Mouse (Mus musculus) hindbrain, postnatal 0 days (tissue): ENCODE measurements around the gene E130208F15Rik. TPM values are rescaled to one million over a fixed set of nuclear protein-coding genes. Genes with fewer than 3 reads are reported as not detected.

ENCODE experiments used
- ATAC-seq: fragments of 200-750 bp; cut with Nextera tagmentation; 2 replicates; pipeline ENCODE4 v1.8.0; 2017; ENCODE audit warnings: mild to moderate bottlenecking, moderate TSS enrichment, moderate library complexity
- DNase-seq: peaks from one replicate; pipeline ENCODE4 v3.0.0-alpha.2; 2015; ENCODE audit warnings: low spot score
- H3K27ac ChIP-seq: fragments of 300-500 bp; sonication (generic); 2 replicates; pipeline ENCODE4 v1.5.1; 2014; ENCODE audit warnings: mild to moderate bottlenecking
- H3K27me3 ChIP-seq: fragments of 300-500 bp; sonication (generic); 2 replicates; pipeline ENCODE4 v1.6.1; 2014; ENCODE audit warnings: low read length, mixed read lengths; ENCODE audit not compliant: insufficient read depth
- H3K36me3 ChIP-seq: fragments of 300-500 bp; sonication (generic); 2 replicates; pipeline ENCODE4 v1.6.1; 2014; ENCODE audit warnings: low read length, mixed read lengths; ENCODE audit not compliant: insufficient read depth
- H3K4me1 ChIP-seq: fragments of 300-500 bp; sonication (generic); 2 replicates; pipeline ENCODE4 v1.6.1; 2014; ENCODE audit warnings: antibody characterized with exemption, low read length, mixed read lengths; ENCODE audit not compliant: insufficient read depth
- H3K4me2 ChIP-seq: fragments of 300-500 bp; sonication (generic); 2 replicates; pipeline ENCODE4 v1.6.1; 2014; ENCODE audit warnings: low read depth, mild to moderate bottlenecking, low read length, moderate library complexity, mixed read lengths
- H3K4me3 ChIP-seq: fragments of 300-500 bp; sonication (generic); 2 replicates; pipeline ENCODE4 v1.5.1; 2014; ENCODE audit warnings: low read length
- H3K9ac ChIP-seq: fragments of 300-500 bp; sonication (generic); replicated peaks from 2 replicates; pipeline ENCODE4 v1.6.1; 2014; ENCODE audit warnings: mild to moderate bottlenecking, low read length, moderate library complexity, mixed read lengths
- H3K9me3 ChIP-seq: fragments of 300-500 bp; sonication (generic); 2 replicates; pipeline ENCODE4 v1.6.1; 2016; ENCODE audit warnings: low read length, mixed read lengths
- CTCF ChIP-seq: IDR thresholded peaks from 2 replicates; pipeline ENCODE4 v1.5.1; 2016; ENCODE audit warnings: antibody characterized with exemption, control low read depth, low read depth
- WGBS: fragments of 180-500 bp; shearing (Covaris S2); extraction: QIAGEN DNeasy Blood & Tissue Kit; methylation state at CpG from one replicate; pipeline ENCODE4 v1.1.7; 2014; 5-methylcytosine and 5-hydroxymethylcytosine counted together
- polyA plus RNA-seq: library from polyadenylated mRNA; unstranded; fragments of >200 nt; fragmentation: Nextera tagmentation; extraction: Ambion mirVana; gene quantifications from 2 replicates; pipeline ENCODE4 v1.2.1, GENCODE M21; 2015
- total RNA-seq: library from RNA; depleted of rRNA; stranded (reverse); fragments of >200 nt; gene quantifications from 2 replicates; pipeline ENCODE4 v1.2.3, GENCODE M21; 2014

Gene E130208F15Rik
- total and polyA plus RNA-seq, 2 experiments from 2014 or later, result 0.79 to 1.8 TPM

DNA sequence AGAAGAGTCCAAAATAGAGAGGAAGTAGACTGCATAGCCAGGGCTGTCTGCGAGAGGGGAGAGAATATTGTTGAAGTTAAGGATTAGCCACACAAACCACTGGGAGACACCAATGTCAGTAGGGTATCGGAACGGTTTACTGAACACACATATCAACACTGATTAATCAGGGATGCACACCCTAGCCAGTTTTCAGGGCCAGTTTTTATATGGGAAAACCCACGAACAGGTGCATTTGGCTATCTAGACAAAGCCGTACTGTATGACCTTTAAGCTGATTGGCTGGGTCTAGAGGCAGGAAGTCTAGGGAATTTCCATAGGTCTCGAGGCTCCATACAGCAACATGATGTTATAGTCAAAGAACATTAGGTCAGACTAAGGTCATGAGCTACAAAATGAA lies 1.3 kb downstream of the E130208F15Rik start:
- H3K27me3 ChIP-seq, result no peaks in the 10 kb centered on the region
- peak overlapping the region; percentile 85 for H3K27ac ChIP-seq
- ATAC-seq (no peak), DNase-seq (no peak)
- peaks cover 7% of the 10 kb centered on the region; the same call in 1 of the 2 replicates for H3K4me1 ChIP-seq
- H3K4me2 ChIP-seq, result peak overlapping the region; percentile 89
- WGBS, result 26% methylated on average over 6 of the region's 6 CpGs
- H3K9ac ChIP-seq, result peak overlapping the region; percentile 85; the same call in 1 of the 2 replicates
- H3K4me3 ChIP-seq, result peak overlapping the region; percentile 76
- 0 out of 2 replicates have a peak, but pooled peaks cover 2% of the 10 kb centered on the region for H3K9me3 ChIP-seq
- H3K36me3 ChIP-seq, result no peaks in the 10 kb centered on the region
- TF ChIP-seq CTCF, result no peak

DNA sequence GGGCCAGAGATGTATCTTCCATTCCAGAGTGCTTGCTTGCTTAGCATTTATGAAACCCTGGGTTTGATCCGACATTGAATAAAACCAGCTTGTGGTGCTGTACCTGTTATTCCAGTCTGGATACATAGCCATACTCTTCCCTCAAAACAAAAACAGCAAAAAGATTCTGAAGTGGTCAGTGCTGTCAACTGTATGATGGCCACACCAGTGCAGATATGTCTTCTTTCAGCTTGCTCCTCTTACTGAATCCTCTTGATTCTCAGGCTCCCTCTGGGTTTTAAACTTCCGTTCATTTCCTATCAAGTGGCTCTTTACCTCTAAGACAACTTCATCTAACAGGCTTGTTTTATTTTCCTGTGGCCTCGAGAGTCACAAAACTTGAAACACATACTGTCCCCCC lies 2.3 kb downstream of the E130208F15Rik start, which contains the start of gene Sdhaf1:
Gene Sdhaf1, minus strand, starts transcription at position 101 of the 400 bp plus-strand sequence.
- WGBS, result 82% methylated on average over 3 of the region's 3 CpGs
- Histone ChIP-seq H3K4me1 (peaks cover 7% of the 10 kb centered on the region; the same call in 1 of the 2 replicates), H3K4me3 (peak within 1 kb of the TSS; percentile 76), H3K27ac (peak within 1 kb of the TSS; percentile 85), H3K36me3 (no peaks in the 10 kb centered on the region), H3K4me2 (peak within 1 kb of the TSS; percentile 89), H3K9ac (peak within 1 kb of the TSS; percentile 85; the same call in 1 of the 2 replicates), H3K9me3 (0 out of 2 replicates have a peak, but pooled peaks cover 2% of the 10 kb centered on the region), H3K27me3 (no peaks in the 10 kb centered on the region)
- DNase-seq, result no peak
- TF ChIP-seq CTCF, result no peak
- no peak for ATAC-seq

DNA sequence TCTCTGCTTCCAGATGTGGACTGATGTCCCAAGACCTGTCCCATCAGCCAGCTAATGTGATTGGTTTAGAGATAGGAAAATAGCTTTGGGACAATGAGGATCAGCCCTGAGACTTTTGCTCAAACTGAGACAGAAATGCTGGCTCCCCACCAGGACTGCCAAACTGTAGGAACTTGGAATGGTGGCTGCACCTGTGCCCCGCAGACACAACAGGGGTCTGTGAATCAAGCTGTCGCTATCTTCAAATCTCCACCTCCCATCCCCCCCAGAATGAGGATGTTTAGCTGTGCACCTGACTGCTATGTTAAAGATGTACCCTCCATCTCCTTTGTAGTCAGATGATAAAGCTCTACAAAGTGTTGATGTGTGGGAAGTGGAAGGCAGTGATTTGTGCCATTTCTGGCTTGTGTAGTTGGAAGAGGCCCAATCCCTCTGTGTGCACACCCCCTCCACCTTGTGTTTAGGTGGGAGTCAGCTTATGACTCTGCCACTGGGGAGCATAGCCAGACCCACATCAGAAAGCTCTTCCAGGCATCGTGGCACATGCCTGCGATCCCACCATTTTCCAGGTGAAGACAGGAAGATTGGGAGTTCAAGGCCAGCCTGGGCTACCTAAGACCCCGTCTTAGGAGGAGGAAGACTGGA lies 2.9 kb downstream of the E130208F15Rik start:
- Histone ChIP-seq H3K4me1 (peaks cover 7% of the 10 kb centered on the region; the same call in 1 of the 2 replicates), H3K9ac (no peak overlapping the region), H3K4me2 (no peak overlapping the region), H3K4me3 (no peak overlapping the region), H3K27ac (no peak overlapping the region), H3K36me3 (no peaks in the 10 kb centered on the region), H3K9me3 (0 out of 2 replicates have a peak, but pooled peaks cover 2% of the 10 kb centered on the region), H3K27me3 (no peaks in the 10 kb centered on the region)
- WGBS, result 79% methylated on average over 5 of the region's 5 CpGs
- DNase-seq (no peak), ATAC-seq (no peak)
- no peak for TF ChIP-seq CTCF

DNA sequence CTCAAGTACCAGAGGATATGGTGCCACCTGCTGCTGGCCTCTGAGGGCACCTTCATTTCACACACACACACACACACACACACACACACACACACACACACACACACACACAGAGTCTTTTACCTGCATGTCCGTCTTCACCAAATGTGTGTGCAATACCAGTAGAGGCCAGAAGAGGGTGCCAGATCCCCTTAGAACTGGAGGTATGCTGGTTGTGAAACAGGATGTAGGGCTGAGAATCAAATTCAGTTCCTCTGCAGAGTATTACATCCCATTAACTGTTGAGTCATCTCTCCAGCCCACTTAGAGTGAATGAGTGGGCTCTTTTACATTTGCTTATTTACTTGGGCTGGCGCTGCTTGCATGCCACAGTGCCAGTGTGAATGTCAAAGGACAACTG lies 3.8 kb downstream of the E130208F15Rik start:
- Histone ChIP-seq H3K9ac (no peak overlapping the region), H3K4me2 (no peak overlapping the region), H3K4me3 (no peak overlapping the region), H3K9me3 (0 out of 2 replicates have a peak, but pooled peaks cover 2% of the 10 kb centered on the region), H3K36me3 (no peaks in the 10 kb centered on the region), H3K4me1 (peaks cover 7% of the 10 kb centered on the region; the same call in 1 of the 2 replicates), H3K27ac (no peak overlapping the region), H3K27me3 (no peaks in the 10 kb centered on the region)
- TF ChIP-seq CTCF, result peak; percentile 73
- ATAC-seq (no peak), DNase-seq (peak; percentile 19)
- WGBS, result 45% methylated on average over 2 of the region's 2 CpGs

DNA sequence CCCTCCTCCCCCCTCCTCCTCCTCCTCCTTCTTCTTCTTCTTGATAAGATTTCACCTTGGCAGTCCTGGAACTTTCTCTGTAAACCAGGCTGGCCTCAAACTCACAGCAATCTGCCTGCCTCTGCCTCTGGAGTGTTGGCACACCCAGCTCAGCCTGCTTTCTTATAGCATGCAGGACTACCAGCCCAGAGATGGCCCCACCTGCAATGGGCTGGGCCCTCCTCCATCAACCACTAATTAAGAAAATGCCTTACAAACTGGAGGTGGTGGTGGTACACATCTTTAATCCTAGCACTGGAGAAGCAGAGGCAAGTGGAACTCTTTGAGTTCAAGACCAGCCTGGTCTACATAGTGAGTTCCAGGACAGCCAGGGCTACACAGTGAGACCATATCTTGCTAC lies 4.9 kb downstream of the E130208F15Rik start:
- TF ChIP-seq CTCF, result no peak
- Histone ChIP-seq H3K27ac (no peak overlapping the region), H3K4me3 (no peak overlapping the region), H3K9me3 (0 out of 2 replicates have a peak, but pooled peaks cover 2% of the 10 kb centered on the region), H3K4me1 (peaks cover 1% of the 10 kb centered on the region; the same call in 1 of the 2 replicates), H3K4me2 (no peak overlapping the region), H3K27me3 (no peaks in the 10 kb centered on the region), H3K36me3 (no peaks in the 10 kb centered on the region), H3K9ac (no peak overlapping the region)
- ATAC-seq (no peak), DNase-seq (no peak)

DNA sequence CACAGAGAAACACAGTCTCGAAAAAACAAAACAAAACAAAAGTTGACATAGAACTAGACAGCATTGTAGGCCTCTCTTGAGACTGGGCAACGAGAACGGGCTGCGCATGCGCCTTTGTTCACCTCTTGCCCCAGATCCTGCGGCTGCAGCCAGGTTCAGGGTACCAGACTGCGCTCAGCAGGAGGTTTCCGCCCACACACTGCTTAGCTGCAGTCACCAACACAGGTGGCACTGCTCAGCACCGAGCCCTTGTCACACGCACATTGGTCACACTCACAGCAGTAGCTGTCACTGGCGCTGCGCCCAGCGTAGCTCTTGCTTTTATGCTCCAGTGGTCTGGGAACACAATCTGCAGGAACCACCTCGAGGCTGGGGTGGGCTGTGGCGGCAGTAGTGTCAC lies 5.6 kb downstream of the E130208F15Rik start:
- H3K36me3 ChIP-seq, result no peaks in the 10 kb centered on the region
- DNase-seq, result peak; percentile 79
- WGBS, result 36% methylated on average over 15 of the region's 15 CpGs
- no peak overlapping the region for H3K4me2 ChIP-seq
- peaks cover 5% of the 10 kb centered on the region; the same call in 1 of the 2 replicates for H3K4me1 ChIP-seq
- no peak for TF ChIP-seq CTCF
- H3K4me3 ChIP-seq, result no peak overlapping the region
- ATAC-seq, result peak; percentile 16; the same call in 1 of the 2 replicates
- H3K9ac ChIP-seq, result no peak overlapping the region
- no peak overlapping the region; the same call in 1 of the 2 replicates for H3K27ac ChIP-seq
- H3K9me3 ChIP-seq, result 0 out of 2 replicates have a peak, but pooled peaks cover 2% of the 10 kb centered on the region
- H3K27me3 ChIP-seq, result no peaks in the 10 kb centered on the region

DNA sequence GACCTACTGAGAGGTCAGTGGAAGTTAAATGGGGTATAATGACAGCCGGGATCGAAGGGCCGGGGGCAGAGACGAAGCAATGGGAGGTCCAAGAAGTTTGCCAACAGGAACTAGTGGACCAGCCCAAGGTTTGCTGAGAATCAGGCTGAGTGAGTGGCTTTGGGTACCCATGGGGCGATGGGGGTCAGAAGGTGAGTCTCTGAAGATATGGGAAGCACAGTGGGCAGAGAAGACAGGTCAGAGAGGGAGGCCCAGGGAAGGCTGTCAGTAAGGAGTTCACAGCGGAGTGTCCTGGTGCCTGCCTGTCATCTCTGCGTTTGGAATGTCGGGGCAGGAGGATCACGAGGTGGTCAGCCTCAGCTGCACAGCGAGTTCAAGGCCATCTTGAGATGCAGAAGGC lies 6.8 kb downstream of the E130208F15Rik start:
- no peak overlapping the region for H3K27ac ChIP-seq
- peaks cover 9% of the 10 kb centered on the region for H3K4me1 ChIP-seq
- H3K9me3 ChIP-seq, result 0 out of 2 replicates have a peak, but pooled peaks cover 2% of the 10 kb centered on the region
- ATAC-seq, result no peak
- no peaks in the 10 kb centered on the region for H3K27me3 ChIP-seq
- TF ChIP-seq CTCF, result no peak
- WGBS, result 54% methylated on average over 10 of the region's 10 CpGs
- H3K4me3 ChIP-seq, result no peak overlapping the region
- DNase-seq, result no peak
- H3K4me2 ChIP-seq, result no peak overlapping the region
- no peak overlapping the region for H3K9ac ChIP-seq
- H3K36me3 ChIP-seq, result no peaks in the 10 kb centered on the region
